Mouse (Mus musculus) embryonic facial prominence, embryonic 11.5 days (tissue): Measurements from ENCODE around the gene Lhfp. TPM values are rescaled to one million over a fixed set of nuclear protein-coding genes. Genes with fewer than 3 reads are reported as not detected.

ENCODE experiments used
- ATAC-seq: fragments of 200-750 bp; cut with Nextera tagmentation; replicated peaks from 2 replicates; pipeline ENCODE4 v1.8.0; 2017; ENCODE audit warnings: low read depth; ENCODE audit not compliant: insufficient number of reproducible peaks, low FRiP score, low TSS enrichment
- DNase-seq: peaks from one replicate; pipeline ENCODE4 v3.0.0-alpha.2; 2015; ENCODE audit warnings: low spot score
- H3K27ac ChIP-seq: fragments of 300-500 bp; sonication (generic); replicated peaks from 2 replicates; pipeline ENCODE4 v1.5.1; 2014; ENCODE audit warnings: mild to moderate bottlenecking, low read depth, low read length, control low read depth
- H3K27me3 ChIP-seq: fragments of 300-500 bp; sonication (generic); 2 replicates; pipeline ENCODE4 v1.6.1; 2014; ENCODE audit warnings: mild to moderate bottlenecking, low read length, moderate library complexity, mixed read lengths; ENCODE audit not compliant: control insufficient read depth, insufficient read depth
- H3K36me3 ChIP-seq: fragments of 300-500 bp; sonication (generic); replicated peaks from 2 replicates; pipeline ENCODE4 v1.6.1; 2014; ENCODE audit warnings: low read depth, mild to moderate bottlenecking, low read length, moderate library complexity, mixed read lengths; ENCODE audit not compliant: control insufficient read depth, insufficient read depth
- H3K4me1 ChIP-seq: fragments of 300-500 bp; sonication (generic); 2 replicates; pipeline ENCODE4 v1.6.1; 2014; ENCODE audit warnings: low read length, mixed read lengths; ENCODE audit not compliant: control insufficient read depth, insufficient read depth
- H3K4me2 ChIP-seq: fragments of 300-500 bp; sonication (generic); 2 replicates; pipeline ENCODE4 v1.6.1; 2014; ENCODE audit warnings: low read depth, mild to moderate bottlenecking, control low read depth, low read length, moderate library complexity
- H3K4me3 ChIP-seq: fragments of 300-500 bp; sonication (generic); 2 replicates; pipeline ENCODE4 v1.5.1; 2014; ENCODE audit warnings: low read depth, low read length, control low read depth
- H3K9ac ChIP-seq: fragments of 300-500 bp; sonication (generic); replicated peaks from 2 replicates; pipeline ENCODE4 v1.6.1; 2014; ENCODE audit warnings: mild to moderate bottlenecking, control low read depth, low read length
- H3K9me3 ChIP-seq: fragments of 300-500 bp; sonication (generic); replicated peaks from 2 replicates; pipeline ENCODE4 v1.6.1; 2016; ENCODE audit warnings: mild to moderate bottlenecking, low read length, inconsistent platforms, mixed read lengths; ENCODE audit not compliant: control insufficient read depth
- WGBS: fragments of 180-500 bp; shearing (Covaris S2); extraction: QIAGEN DNeasy Blood & Tissue Kit; methylation state at CpG from one replicate; pipeline ENCODE4 v1.1.7; 2014; 5-methylcytosine and 5-hydroxymethylcytosine counted together
- polyA plus RNA-seq: library from polyadenylated mRNA; unstranded; fragments of >200 nt; fragmentation: Nextera tagmentation; extraction: Ambion mirVana; gene quantifications from 2 replicates; pipeline ENCODE4 v1.2.1, GENCODE M21; 2014

The Lhfp gene
- polyA plus RNA-seq, 1 experiment from 2014 or later: 29.2 TPM

- H3K27ac ChIP-seq: no peak overlapping the region
- H3K4me2 ChIP-seq: no peak overlapping the region
- H3K4me3 ChIP-seq: no peak overlapping the region
- no peak for ATAC-seq
- no peak overlapping the region for H3K9ac ChIP-seq
- no peaks in the 10 kb centered on the region for H3K36me3 ChIP-seq
- no peaks in the 10 kb centered on the region for H3K27me3 ChIP-seq
- H3K4me1 ChIP-seq: no peaks in the 10 kb centered on the region
- H3K9me3 ChIP-seq: no peaks in the 10 kb centered on the region
- DNase-seq: no peak
- WGBS: 87% methylated on average over 7 of the region's 7 CpGs
Observed at GRCm38 (mm10) chr3:53086481-53087155, 45.3 kb downstream of the Lhfp start.

GRCm38 (mm10) chr3:53087156-53087805, 46.0 kb downstream of the Lhfp start:
- no peak overlapping the region for H3K27ac ChIP-seq
- DNase-seq: peak; percentile 74
- no peaks in the 10 kb centered on the region for H3K4me1 ChIP-seq

GRCm38 (mm10) chr3:53089921-53090320, 48.6 kb downstream of the Lhfp start:
- no peak overlapping the region for H3K4me2 ChIP-seq
- no peak overlapping the region for H3K4me3 ChIP-seq
- no peaks in the 10 kb centered on the region for H3K9me3 ChIP-seq
- H3K36me3 ChIP-seq: no peaks in the 10 kb centered on the region
- ATAC-seq (no peak), DNase-seq (no peak)
- no peaks in the 10 kb centered on the region for H3K27me3 ChIP-seq
- no peak overlapping the region for H3K27ac ChIP-seq
- no peaks in the 10 kb centered on the region for H3K4me1 ChIP-seq
- 94% methylated on average over 2 of the region's 2 CpGs for WGBS
- H3K9ac ChIP-seq: no peak overlapping the region

More at GRCm38 (mm10) chr3:53087156-53087805, 46.0 kb downstream of the Lhfp start:
- Histone ChIP-seq H3K9ac (no peak overlapping the region), H3K36me3 (no peaks in the 10 kb centered on the region), H3K4me2 (no peak overlapping the region), H3K4me3 (no peak overlapping the region), H3K27me3 (no peaks in the 10 kb centered on the region), H3K9me3 (no peaks in the 10 kb centered on the region)
- no peak for ATAC-seq
- WGBS: 34% methylated on average over 8 of the region's 8 CpGs

- Histone ChIP-seq H3K4me2 (no peak overlapping the region), H3K9ac (no peak overlapping the region), H3K9me3 (no peaks in the 10 kb centered on the region), H3K27me3 (no peaks in the 10 kb centered on the region), H3K36me3 (no peaks in the 10 kb centered on the region), H3K27ac (no peak overlapping the region), H3K4me3 (no peak overlapping the region), H3K4me1 (no peaks in the 10 kb centered on the region; the same call in 1 of the 2 replicates)
- DNase-seq (no peak), ATAC-seq (no peak)
- 90% methylated on average over 3 of the region's 3 CpGs for WGBS
Observed at GRCm38 (mm10) chr3:53100210-53100609, 58.9 kb downstream of the Lhfp start.

GRCm38 (mm10) chr3:53100803-53101202, 59.5 kb downstream of the Lhfp start:
- 69% methylated on average over 6 of the region's 6 CpGs for WGBS
- Histone ChIP-seq H3K27ac (no peak overlapping the region), H3K4me3 (no peak overlapping the region), H3K36me3 (no peaks in the 10 kb centered on the region), H3K27me3 (no peaks in the 10 kb centered on the region), H3K9me3 (no peaks in the 10 kb centered on the region), H3K4me1 (no peaks in the 10 kb centered on the region; the same call in 1 of the 2 replicates), H3K9ac (no peak overlapping the region), H3K4me2 (no peak overlapping the region)
- DNase-seq: no peak
- ATAC-seq: no peak

GRCm38 (mm10) chr3:53101711-53102110, 60.4 kb downstream of the Lhfp start:
- Histone ChIP-seq H3K4me2 (no peak overlapping the region), H3K9me3 (no peaks in the 10 kb centered on the region), H3K27me3 (no peaks in the 10 kb centered on the region), H3K9ac (no peak overlapping the region), H3K36me3 (no peaks in the 10 kb centered on the region), H3K4me1 (no peaks in the 10 kb centered on the region; the same call in 1 of the 2 replicates), H3K4me3 (no peak overlapping the region), H3K27ac (no peak overlapping the region)
- ATAC-seq (no peak), DNase-seq (no peak)
- 56% methylated on average over 6 of the region's 6 CpGs for WGBS

GRCm38 (mm10) chr3:53102131-53102756, 60.9 kb downstream of the Lhfp start:
- H3K9ac ChIP-seq: no peak overlapping the region
- no peak overlapping the region for H3K4me2 ChIP-seq
- H3K27me3 ChIP-seq: no peaks in the 10 kb centered on the region
- H3K27ac ChIP-seq: no peak overlapping the region
- no peak overlapping the region for H3K4me3 ChIP-seq
- 20% methylated on average over 5 of the region's 5 CpGs for WGBS
- ATAC-seq (no peak), DNase-seq (no peak)
- H3K36me3 ChIP-seq: no peaks in the 10 kb centered on the region
- no peaks in the 10 kb centered on the region for H3K9me3 ChIP-seq
- H3K4me1 ChIP-seq: no peaks in the 10 kb centered on the region; the same call in 1 of the 2 replicates

- Histone ChIP-seq H3K27ac (no peak overlapping the region), H3K9ac (no peak overlapping the region), H3K27me3 (no peaks in the 10 kb centered on the region), H3K4me2 (no peak overlapping the region), H3K9me3 (no peaks in the 10 kb centered on the region), H3K36me3 (no peaks in the 10 kb centered on the region), H3K4me1 (no peaks in the 10 kb centered on the region; the same call in 1 of the 2 replicates), H3K4me3 (no peak overlapping the region)
- 39% methylated on average over 12 of the region's 12 CpGs for WGBS
- no peak for ATAC-seq
- no peak for DNase-seq
Observed at GRCm38 (mm10) chr3:53102757-53103153, 61.4 kb downstream of the Lhfp start.
